Mouse (Mus musculus): Measurements from ENCODE around the gene Twistnb.

- no peak for TF ChIP-seq CTCF (conservative IDR thresholded peaks at IDR 0.05; ENCODE audit: insufficient read depth, insufficient read length, low read depth, low read length)
- no peak for TF ChIP-seq POLR2A (IDR thresholded peaks at IDR 0.05; ENCODE audit: low read depth, low read length)
Measured at GRCm38 (mm10) chr12:33394804-33395623, 34.4 kb upstream of the Twistnb start, which contains the start of gene Efcab10.

Measured in kidney, adult 2 months (tissue).